Mouse (Mus musculus) regulatory T cell (primary cell): ENCODE measurements around the gene Otud7a.

Experiments used
- in situ Hi-C: fragments of 300-600 bp; cut with MboI, MseI; formaldehyde crosslinking; loops from one replicate; pipeline ENCODE4 v1.15.1; 2025; ENCODE audit warnings: high pct_unique_total_duplicates

Gene Otud7a

DNA sequence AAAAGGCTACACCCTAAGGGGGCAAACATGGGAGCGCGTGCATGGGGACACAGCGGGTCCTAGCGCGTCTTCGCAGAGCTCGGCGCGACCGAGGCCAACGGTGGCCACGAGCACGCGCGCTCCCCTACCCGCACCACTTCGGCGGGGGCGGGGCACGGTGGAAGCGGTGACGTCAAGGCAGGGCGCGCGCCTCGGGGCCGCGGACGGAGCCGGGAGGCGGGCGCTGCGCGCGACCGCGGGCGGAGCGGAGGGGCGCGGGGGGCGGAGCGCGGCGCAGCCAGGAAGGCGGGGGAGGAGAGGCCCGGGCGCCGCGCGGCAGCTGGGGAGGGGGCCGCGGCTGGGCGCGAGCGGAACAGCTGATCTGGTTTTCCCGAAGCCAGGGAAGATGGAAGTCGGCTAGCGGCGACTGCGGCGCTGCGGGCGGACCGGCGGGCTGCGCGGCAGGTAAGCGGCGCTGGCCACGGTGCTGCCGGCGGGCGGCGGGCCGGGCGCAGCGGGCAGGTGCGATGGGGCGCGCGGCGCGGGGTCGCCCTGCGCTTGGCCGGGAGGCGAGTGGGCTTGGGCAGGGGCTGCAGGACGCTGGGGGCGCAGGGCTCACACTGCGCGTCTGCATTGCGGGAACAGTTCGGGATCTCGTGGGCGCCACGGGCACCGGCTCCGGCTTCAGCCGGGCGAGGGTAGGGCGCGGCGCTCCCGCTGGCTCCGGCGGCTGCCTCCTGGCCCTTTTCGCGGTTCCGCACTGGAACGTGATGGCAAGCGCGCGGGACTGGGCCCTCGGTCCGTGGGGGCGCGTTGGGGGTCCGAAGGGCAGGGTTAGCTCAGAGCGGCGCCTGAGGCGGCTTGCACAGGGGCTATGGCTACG is at the start of gene Otud7a:
Gene Otud7a (plus strand): TSS at position 268 of the 862 bp plus-strand sequence.
- in situ Hi-C loops = no loop called here

DNA sequence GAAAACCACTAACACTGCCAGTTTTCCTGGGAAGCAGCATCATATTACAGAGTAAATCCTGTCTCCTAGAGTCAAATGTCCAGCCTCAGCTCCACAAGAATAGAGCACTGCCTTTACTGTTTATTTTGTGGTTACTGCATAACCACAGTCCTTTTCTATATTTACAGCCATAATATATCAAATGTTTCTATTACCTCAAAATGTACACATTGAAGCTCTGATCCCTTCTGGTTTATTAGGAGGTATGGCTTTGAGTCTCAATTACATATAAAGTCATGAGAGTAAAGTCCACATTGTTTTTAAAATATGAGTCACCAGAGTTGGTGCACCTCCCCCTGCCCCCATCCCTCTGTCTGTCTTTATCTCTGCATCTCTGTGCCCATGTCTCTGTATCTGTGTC is 38.6 kb upstream of the Otud7a start:
- in situ Hi-C loops = no loop called here

DNA sequence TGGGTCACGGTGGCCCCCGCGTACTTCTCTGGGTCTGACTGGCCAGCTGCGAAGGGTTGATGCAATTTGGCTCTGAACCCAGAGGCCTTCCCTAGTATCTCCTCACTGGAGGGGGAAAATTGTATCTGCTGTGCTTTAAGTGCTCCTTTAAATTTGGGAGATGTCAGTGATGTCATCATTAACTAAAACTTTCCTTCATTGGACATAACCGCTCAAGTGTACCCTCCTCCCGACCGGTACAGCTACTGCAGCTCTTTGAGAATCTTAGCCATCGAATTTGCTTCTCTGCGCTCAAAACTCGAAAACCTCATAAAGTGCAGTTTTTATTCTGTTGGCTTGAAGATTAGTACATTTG is 772 bp downstream of the Otud7a start:
- in situ Hi-C loops = no loop called here

DNA sequence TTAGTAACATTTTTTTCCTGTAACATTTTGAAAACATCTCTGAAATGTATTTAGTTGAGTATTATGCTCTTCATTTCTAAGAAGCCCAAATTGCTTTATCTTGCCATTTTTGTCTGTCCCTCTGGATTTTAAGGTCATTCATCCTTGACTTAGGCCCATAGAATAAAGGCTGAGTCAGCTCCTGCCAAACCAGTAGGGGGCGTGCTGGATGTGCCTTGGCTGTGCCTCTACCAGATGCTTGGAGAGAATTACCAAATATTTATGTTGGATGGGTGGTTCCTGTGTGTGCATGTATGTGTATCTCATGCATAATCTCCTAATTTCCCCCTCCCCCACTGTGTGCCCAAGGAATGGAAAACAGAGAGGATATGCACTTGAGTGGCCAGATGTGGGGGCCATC is 2.4 kb downstream of the Otud7a start:
- in situ Hi-C loops = no loop called here

DNA sequence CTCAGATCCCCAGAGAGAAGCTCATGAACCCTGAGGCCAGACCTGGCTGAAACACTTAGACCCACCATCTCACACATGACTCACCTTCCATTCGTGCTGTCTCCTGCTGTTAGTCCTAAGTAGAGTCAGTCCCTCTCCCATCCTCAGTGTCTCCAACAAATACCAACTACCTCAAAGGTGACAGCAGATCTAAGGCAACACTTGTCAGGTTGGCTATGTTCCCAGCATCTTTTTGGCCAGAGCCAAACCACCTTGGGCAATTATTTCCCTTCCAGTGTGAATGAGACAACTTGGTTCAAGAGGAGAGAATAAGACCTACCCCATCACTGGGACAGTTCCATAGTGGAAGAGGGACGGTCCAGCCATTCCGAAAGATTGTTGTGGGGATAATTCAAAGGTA is 10.7 kb downstream of the Otud7a start:
- in situ Hi-C loops = no loop called here

DNA sequence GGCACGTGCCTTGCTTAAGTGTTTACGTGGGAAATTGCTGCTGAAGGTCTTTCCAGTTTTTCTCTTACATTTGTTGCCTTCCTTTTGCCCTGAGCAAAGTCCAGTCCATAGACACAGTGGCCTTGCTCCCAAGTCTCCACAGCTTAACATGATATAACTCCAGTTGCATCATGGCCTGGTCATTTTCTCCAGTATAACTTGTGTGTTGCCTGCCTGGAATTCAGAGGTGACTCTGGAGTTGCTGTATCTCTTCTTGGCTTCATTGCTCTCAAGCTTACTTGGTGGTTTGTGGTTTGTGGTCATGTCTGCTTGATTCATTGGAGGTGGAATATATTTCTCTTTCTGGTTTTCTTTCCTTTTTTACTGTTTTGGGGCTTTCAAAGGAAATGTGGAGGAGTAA is 17.7 kb downstream of the Otud7a start:
- in situ Hi-C loops = no loop called here

DNA sequence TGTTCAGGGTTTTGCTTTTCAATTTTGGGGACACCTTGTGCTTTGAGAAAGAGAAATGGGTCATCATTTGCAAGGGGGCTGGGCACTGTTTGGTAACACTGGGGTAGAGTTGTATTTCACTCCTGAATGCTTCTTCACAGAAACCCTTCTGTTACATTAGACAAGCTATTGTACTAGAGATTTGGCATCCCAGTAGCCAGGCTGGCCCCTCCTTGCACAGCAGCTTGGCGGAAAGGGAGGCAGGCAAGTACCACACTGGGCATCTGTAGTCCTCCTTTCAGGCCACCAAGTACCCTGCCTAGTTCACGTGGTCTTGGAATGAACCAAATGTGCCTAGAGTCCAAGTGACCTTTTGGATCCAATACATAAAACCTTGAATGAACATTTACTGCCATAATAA is 18.1 kb downstream of the Otud7a start:
- in situ Hi-C loops = no loop called here

DNA sequence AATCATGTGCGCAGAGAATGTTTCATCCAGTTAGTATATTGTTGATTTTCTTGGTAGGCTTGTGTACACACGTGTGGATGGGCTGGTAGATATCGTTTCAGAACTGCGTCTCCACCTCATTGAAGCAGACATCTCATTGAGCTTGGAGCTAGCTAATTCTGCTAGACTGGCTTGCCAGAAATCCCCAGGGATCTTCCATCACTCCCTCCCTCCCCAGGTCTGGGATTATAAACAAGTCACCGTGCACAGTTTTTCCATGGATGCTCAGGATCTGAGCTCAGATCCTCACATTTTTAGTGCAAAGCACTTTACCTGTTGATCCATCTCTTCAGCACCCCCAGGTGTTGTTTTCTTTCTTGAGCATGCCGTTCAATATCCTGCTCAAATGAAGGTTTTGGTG is 22.2 kb downstream of the Otud7a start:
- in situ Hi-C loops = no loop called here

DNA sequence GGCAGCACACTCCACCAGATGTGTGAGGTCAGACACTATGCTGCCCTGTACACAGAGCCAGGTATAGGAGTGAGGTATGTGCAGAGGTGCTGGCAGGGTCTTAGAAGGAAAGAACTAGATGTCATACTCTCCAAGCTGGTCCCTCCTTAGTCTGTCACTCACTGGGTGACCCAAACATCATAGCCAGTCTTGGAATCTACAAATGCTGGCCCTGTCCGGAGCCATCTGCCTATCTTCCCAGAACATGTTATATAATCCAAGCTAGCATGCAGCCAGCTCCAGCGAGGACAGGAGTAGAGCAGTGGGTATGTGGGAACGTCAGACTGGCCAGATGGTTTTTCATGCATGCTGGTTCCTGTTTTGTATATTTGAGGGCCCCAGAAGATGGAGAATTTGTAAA is 23.7 kb downstream of the Otud7a start:
- in situ Hi-C loops = no loop called here

DNA sequence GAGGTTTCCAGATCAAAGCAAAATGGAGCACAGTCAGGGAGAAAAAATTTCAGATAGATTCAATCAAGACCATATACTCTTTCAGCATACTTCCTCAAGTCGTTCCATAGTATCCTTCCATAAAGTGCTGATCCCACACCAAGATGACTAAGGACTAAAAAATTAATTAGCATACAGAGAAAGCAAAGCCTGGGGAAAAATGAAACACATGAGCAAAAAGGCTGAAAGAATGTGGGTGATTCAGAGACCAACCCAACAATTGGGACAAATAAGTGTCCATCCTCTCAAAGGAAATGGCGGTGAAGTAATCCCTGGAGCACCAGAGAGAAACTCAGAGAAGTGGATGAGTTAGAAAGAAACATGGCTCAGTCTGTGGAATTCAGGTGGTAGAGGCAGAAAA is 38.5 kb downstream of the Otud7a start:
- in situ Hi-C loops = no loop called here

DNA sequence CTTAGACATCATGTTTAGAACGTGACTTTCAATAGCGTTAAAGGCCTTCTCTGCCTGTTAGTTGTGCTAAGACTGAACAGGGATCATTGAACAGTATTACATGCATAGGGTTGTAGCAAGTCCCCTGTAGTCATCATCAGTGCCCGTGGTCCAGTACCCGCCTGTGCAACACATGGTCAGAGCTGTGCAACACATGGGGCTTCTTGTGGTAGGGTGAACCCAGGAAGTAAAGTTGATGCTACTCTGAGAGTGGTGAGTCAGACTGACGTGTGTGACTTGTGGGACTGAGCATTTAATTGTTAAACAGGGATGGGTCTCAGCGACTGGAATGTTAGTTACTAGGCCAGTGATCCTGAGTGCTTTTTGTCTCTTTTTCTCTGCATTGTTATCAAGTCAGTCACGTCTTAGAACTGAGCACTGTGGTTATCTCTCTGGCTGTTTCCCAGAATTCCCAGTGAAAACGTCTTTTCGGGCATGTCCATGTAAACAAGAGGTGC is 52.5 kb downstream of the Otud7a start:
- in situ Hi-C loops = no loop called here

DNA sequence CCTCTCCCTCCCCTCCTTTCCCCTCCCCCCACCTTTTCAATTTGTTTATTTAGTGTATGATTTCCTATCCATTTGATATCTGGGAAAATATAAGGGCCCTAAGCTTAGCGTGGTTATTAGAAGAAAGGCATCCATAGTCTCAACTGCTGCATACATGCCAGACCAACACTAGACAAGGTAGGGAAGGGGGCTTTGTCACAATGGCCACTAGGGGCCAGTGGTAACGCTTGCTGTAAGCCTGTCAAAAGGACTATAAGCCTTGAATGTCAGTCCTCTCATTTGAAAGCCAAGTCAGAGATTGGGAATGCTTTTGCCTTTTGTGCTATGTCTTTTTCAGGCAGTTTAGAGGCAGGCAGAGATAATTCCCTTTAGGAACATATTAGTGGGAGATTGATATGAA is 59.7 kb downstream of the Otud7a start:
- in situ Hi-C loops = no loop called here

DNA sequence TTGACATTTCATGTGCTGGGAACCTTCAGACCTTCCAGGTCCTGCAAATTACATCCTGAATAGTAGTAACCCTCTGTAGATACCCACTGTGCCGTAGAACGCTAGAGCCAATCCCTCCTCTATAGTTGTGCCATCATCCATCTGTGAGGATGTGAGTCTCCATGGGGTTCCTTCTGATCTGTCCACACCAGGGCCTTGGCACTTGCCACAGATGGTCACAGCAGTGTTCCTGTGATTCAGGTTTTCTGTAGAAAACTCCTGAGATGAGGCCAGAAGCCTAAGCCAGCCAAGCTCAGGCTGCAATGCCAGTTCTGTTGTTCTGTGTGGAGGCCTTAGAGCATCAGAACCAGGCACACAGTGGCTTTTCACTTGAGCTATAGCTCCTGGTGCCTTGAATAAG is 63.5 kb downstream of the Otud7a start:
- in situ Hi-C loops = no loop called here

DNA sequence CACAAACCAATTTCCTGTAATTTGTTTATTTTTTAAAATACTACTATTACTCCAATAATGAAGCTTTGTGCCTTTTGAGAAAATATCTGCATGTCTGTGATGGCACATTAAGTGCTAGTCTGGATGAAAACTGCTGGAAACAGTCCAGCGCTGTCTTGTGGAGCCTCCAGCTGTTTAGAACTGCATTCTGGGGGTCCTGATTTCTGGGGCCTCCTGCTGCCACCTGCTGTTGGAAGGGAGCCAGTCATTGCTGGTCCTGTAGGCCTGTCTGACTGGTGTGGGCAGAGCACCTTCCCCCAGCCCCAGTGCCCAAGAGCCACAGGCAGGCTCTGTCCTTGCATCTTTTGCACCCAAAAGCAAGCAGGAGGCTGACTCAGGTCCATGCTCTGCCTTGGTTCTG is 65.3 kb downstream of the Otud7a start:
- in situ Hi-C loops = no loop called here

DNA sequence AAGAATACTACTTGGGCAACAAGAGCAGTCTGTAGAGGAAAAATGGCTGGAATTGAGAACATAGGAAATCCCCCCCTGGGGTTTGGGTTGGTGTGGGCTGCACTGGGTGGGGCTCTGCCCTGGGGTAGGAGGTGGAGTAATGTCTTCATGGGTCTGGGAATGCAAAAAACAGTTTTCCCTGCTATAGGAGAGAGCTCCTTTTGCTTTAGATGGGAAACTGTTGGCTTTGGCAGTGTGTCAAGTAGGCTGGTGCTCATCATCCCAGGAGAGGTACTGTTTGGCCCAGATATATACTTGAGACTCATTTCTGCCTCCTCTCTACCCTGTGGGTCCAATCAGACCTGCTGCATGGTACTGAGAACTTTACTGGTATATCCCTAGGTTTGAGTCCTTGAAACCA is 66.9 kb downstream of the Otud7a start:
- in situ Hi-C loops = no loop called here

DNA sequence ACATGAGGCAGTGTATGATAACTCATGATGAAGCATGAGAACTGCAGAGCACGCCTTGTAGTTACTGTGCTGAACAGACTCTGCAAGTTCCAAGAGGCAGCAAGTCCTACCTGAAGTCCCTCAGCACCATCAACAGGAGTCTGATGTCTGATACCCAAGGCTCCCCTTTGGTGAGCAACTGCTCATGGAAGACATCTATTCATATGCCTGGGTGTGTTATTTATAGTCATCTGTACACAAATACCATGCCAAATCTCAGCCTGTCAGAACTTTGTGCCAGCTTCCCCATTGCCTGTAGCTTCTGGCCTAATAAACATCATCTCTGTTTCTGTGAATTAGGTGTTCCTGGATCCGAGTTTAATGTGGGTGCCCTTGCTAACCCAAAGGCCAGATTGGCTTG is 68.0 kb downstream of the Otud7a start:
- in situ Hi-C loops = no loop called here

DNA sequence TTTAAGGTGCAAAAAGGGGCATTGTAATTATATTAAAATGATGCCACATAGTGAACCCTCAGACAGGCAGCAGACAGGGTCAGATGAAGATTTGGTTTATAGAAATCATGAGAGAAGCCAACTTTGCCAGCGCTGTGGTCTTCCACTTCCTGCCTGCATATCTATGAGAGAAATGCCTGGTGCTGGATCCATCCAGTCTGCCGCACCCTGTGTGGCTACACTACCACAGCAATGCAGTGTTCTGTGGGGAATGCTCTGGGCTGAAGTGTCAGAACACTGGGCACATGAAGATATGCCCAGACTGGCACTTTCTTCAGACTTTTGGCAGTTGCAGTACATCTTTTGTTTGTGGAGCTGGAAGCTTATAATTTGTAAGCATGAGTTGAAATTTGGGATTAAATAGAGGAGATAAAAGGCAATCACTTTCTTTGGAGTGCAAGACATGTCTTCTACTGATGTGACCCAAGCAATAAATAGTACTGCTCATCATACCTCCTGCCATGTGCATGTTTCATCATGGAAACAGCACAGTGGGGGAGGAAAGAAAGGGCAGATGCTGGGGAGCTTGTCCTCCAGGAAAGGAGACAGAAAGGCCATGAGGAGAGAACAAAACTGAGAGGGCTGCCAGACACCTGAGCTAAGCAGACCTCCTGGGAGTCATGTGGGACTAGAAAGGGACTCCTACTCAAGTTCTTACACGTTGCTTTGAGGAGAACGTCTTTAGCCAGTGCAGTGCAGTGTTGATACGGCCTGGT is 71.8 kb downstream of the Otud7a start:
- in situ Hi-C loops = no loop called here

DNA sequence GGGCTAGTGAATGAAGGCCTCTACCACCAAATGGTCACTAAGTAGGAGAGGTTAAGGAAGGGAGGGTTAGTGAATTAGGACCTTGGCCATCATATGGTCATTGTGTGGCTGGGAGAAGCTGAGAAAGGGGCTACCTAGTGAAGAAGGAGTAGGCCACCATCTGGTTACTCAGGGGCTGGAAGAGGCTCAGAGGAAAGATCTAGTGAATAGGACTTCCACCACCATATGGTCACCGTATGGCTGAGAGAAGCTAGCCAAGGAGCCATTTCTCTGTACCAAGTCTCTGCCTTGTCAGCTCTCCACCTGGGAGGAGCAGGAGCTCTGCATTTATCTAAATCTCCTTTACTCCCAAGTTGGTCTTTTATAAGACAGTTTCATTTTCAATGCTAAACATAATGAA is 75.7 kb downstream of the Otud7a start:
- in situ Hi-C loops = no loop called here

DNA sequence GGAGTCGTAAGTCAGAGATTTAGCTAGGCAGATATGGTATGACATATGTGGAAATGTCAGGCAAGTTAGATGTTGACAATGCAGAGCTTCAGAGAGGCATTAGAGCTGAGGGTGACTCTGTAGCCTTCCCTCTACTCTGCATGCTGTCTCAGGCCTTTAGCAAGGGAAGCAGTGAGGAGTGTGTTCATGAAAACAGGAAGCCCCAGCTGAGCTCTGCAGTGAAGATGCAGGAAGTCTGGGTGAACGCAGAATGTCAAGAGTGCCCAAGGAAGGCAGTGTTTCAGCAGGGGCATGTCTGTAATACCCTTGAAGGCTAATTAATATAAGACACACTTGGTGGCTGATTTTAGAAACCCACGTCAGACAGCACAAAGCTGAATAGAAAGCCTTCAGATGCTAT is 77.9 kb downstream of the Otud7a start:
- in situ Hi-C loops = no loop called here

DNA sequence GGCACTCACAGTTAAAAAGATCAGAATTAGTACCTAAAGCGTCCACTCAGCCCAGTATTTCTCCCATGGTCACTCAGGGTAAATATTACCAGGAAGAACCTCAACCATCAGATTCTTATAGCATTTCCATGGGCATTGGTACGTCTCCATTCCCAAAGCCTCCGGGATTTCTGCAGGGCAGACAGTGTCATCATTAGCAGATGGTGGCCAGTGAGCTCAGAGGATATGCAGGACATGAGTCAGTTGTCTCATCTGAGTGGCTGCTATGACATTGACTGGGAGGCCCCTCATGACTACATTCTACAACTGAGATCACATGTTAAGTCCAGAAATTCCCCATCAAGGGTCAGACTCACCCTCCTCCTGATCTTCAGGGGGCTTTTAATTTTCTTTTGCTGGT is 78.5 kb downstream of the Otud7a start:
- in situ Hi-C loops = no loop called here

DNA sequence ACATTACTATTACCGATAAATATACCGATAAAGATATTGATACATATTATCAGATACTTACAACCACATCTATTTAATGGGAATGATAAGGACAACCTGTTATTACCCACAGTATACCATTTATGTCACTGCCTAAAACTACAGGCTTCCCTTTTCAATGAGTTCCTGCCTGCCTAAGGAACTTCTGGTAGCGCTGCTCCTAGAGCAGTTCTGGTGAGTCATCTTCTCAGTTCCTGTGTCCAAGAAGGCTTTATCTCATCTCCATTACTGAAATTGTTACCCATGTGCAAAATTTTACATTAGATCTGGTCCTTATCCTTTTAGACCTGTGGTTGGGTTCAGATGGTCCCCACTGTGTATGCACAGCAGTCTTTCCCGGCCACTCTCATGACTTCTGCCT is 95.7 kb downstream of the Otud7a start:
- in situ Hi-C loops = no loop called here

DNA sequence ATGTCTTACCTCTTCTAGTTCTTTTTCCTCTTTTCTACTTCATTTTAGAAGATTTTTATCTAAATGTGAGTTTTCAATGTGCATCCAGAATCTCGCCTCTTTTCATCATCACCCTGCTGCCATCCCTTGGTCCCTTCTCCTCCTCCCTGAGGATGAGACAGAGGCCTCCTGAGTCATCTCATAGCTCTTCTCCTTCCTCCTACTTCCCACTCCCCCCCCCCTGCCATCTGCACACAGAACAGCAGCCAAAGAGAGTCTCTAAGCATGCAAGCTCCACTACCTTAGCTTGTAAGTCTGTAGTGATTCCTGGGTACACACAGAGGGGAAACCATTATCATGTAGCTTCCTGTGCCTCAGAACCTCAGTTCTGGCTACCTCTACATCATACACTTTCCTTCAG is 109.9 kb downstream of the Otud7a start:
- in situ Hi-C loops = no loop called here

DNA sequence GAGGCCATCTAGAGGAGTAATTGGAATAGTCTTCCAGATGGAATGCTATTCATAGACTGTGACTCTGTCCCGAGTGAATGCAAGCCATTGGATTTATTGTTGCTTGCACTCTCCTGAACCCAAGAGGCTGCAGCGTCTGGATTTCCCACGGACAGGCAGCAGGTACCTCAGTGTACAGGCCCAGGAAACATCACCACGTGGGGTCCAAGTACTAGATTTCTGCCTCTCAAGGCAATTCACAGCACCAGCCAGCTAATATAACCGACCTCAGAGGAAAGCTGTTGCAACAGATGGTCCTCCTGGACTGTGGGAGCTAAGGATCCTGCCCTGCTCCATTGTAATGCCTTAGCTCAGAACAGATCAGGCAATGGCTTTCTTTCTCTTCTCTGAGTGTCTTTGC is 111.8 kb downstream of the Otud7a start:
- in situ Hi-C loops = no loop called here
